Mouse (Mus musculus) embryonic fibroblast, embryonic 13.5 days (primary cell): ENCODE measurements around the gene Il17re.

ENCODE experiments used
- CTCF ChIP-seq: IDR thresholded peaks from 2 replicates; pipeline ENCODE4 v1.5.1; 2011; ENCODE audit warnings: mild to moderate bottlenecking, control low read depth, low read length, moderate library complexity, borderline replicate concordance; ENCODE audit not compliant: insufficient read depth
- POLR2A ChIP-seq: IDR thresholded peaks from 2 replicates; pipeline ENCODE4 v1.6.1; 2011; ENCODE audit warnings: low read depth, mild to moderate bottlenecking, control low read depth, low read length, moderate library complexity

GRCm38 (mm10) chr6:113508947-113509280 is 50.6 kb downstream of the Il17re start:
- TF ChIP-seq POLR2A (no peak), CTCF (no peak)
